Mouse (Mus musculus) midbrain, embryonic 14.5 days (tissue): ENCODE results near the gene 1110051M20Rik. TPM values are rescaled to one million over a fixed set of nuclear protein-coding genes. Genes with fewer than 3 reads are reported as not detected.
A peak's percentile ranks its signal among the peaks of the same experiment; 100 is the strongest.

Experiments
- ATAC-seq: fragments of 200-750 bp; cut with Nextera tagmentation; 2 replicates; pipeline ENCODE4 v1.8.0; 2017; ENCODE audit warnings: moderate number of reproducible peaks, moderate library complexity; ENCODE audit not compliant: low FRiP score, low TSS enrichment
- DNase-seq: peaks from one replicate; pipeline ENCODE4 v3.0.0-alpha.2; 2015
- H3K27ac ChIP-seq: fragments of 300-500 bp; sonication (generic); replicated peaks from 2 replicates; pipeline ENCODE4 v1.5.1; 2014; ENCODE audit warnings: mild to moderate bottlenecking, low read depth, low read length, moderate library complexity
- H3K27me3 ChIP-seq: fragments of 300-500 bp; sonication (generic); 2 replicates; pipeline ENCODE4 v1.6.1; 2014; ENCODE audit warnings: low read length, control low read depth, mixed read lengths; ENCODE audit not compliant: control insufficient read depth, insufficient read depth
- H3K36me3 ChIP-seq: fragments of 300-500 bp; sonication (generic); 2 replicates; pipeline ENCODE4 v1.6.1; 2014; ENCODE audit warnings: low read length, control low read depth; ENCODE audit not compliant: control insufficient read depth, insufficient read depth
- H3K4me1 ChIP-seq: fragments of 300-500 bp; sonication (generic); 2 replicates; pipeline ENCODE4 v1.6.1; 2014; ENCODE audit warnings: mild to moderate bottlenecking, antibody characterized with exemption, low read length, control low read depth; ENCODE audit not compliant: control insufficient read depth, insufficient read depth
- H3K4me2 ChIP-seq: fragments of 300-500 bp; sonication (generic); 2 replicates; pipeline ENCODE4 v1.6.1; 2014; ENCODE audit warnings: mild to moderate bottlenecking, low read length, moderate library complexity
- H3K4me3 ChIP-seq: fragments of 300-500 bp; sonication (generic); replicated peaks from 2 replicates; pipeline ENCODE4 v1.5.1; 2014; ENCODE audit warnings: low read depth, low read length
- H3K9ac ChIP-seq: fragments of 300-500 bp; sonication (generic); replicated peaks from 2 replicates; pipeline ENCODE4 v1.6.1; 2014; ENCODE audit warnings: mild to moderate bottlenecking, low read length, moderate library complexity
- H3K9me3 ChIP-seq: fragments of 300-500 bp; sonication (generic); 2 replicates; pipeline ENCODE4 v1.6.1; 2016; ENCODE audit warnings: low read length, control low read depth, mixed read lengths; ENCODE audit not compliant: control insufficient read depth
- WGBS: fragments of 180-500 bp; shearing (Covaris S2); extraction: QIAGEN DNeasy Blood & Tissue Kit; methylation state at CpG from one replicate; pipeline ENCODE4 v1.1.7; 2014; 5-methylcytosine and 5-hydroxymethylcytosine counted together
- polyA plus RNA-seq: library from polyadenylated mRNA; unstranded; fragments of >200 nt; fragmentation: Nextera tagmentation; extraction: Ambion mirVana; gene quantifications from 2 replicates; pipeline ENCODE4 v1.2.1, GENCODE M21; 2014

1110051M20Rik gene
- polyA plus RNA-seq, 1 experiment from 2014 or later, result 175 TPM

- H3K36me3 ChIP-seq, result peaks cover 7% of the 10 kb centered on the region; the same call in 1 of the 2 replicates
- DNase-seq, result no peak
- H3K4me3 ChIP-seq, result no peak overlapping the region
- ATAC-seq, result no peak
- no peaks in the 10 kb centered on the region for H3K27me3 ChIP-seq
- H3K9ac ChIP-seq, result no peak overlapping the region
- no peak overlapping the region for H3K27ac ChIP-seq
- no peak overlapping the region for H3K4me2 ChIP-seq
- 89% methylated on average over 7 of the region's 7 CpGs for WGBS
- H3K4me1 ChIP-seq, result peaks cover 2% of the 10 kb centered on the region; the same call in 1 of the 2 replicates
- H3K9me3 ChIP-seq, result no peaks in the 10 kb centered on the region
Observed at GRCm38 (mm10) chr2:91424061-91424720, 20.3 kb downstream of the 1110051M20Rik start.

DNA sequence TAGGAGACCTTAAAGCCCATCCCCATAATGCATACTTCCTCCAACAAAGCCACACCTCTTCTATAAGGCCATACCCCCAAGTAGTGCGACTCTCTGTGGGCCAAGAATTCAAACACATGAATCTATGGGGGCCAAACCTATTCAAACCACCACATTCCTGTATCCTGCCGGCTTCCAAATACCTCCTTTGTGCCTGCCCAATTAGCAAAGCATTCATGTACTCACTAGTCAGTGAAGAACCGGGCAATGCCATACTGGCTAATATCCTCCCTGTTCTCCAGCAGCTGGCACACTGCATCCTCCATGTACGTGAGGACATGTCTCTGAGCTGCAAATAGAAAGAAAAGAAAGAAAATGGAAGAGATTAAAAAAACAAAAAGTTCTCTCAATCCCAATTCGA is 22.9 kb downstream of the 1110051M20Rik start:
- Histone ChIP-seq H3K4me3 (no peak overlapping the region), H3K4me1 (no peaks in the 10 kb centered on the region), H3K36me3 (peaks cover 10% of the 10 kb centered on the region; the same call in 1 of the 2 replicates), H3K27ac (no peak overlapping the region), H3K9me3 (no peaks in the 10 kb centered on the region), H3K27me3 (no peaks in the 10 kb centered on the region), H3K9ac (no peak overlapping the region), H3K4me2 (no peak overlapping the region)
- 77% methylated on average over 5 of the region's 5 CpGs for WGBS
- no peak for DNase-seq
- ATAC-seq, result no peak

- Histone ChIP-seq H3K4me3 (no peak overlapping the region), H3K36me3 (0 out of 2 replicates have a peak, but pooled peaks cover 3% of the 10 kb centered on the region), H3K9me3 (no peaks in the 10 kb centered on the region), H3K27me3 (no peaks in the 10 kb centered on the region), H3K4me2 (no peak overlapping the region), H3K9ac (no peak overlapping the region), H3K27ac (no peak overlapping the region), H3K4me1 (no peaks in the 10 kb centered on the region)
- 84% methylated on average over 1 of the region's 1 CpGs for whole genome bisulfite sequencing
- DNase-seq (no peak), ATAC-seq (no peak)
Observed at GRCm38 (mm10) chr2:91413811-91414210, 30.7 kb downstream of the 1110051M20Rik start.

- Histone ChIP-seq H3K4me1 (no peaks in the 10 kb centered on the region), H3K9me3 (no peaks in the 10 kb centered on the region), H3K27ac (no peak overlapping the region), H3K9ac (no peak overlapping the region), H3K27me3 (no peaks in the 10 kb centered on the region), H3K4me2 (no peak overlapping the region), H3K4me3 (no peak overlapping the region), H3K36me3 (no peaks in the 10 kb centered on the region)
- DNase-seq (no peak), ATAC-seq (no peak)
- WGBS, result 79% methylated on average over 5 of the region's 5 CpGs
Observed at GRCm38 (mm10) chr2:91412361-91412760, 32.1 kb downstream of the 1110051M20Rik start.

DNA sequence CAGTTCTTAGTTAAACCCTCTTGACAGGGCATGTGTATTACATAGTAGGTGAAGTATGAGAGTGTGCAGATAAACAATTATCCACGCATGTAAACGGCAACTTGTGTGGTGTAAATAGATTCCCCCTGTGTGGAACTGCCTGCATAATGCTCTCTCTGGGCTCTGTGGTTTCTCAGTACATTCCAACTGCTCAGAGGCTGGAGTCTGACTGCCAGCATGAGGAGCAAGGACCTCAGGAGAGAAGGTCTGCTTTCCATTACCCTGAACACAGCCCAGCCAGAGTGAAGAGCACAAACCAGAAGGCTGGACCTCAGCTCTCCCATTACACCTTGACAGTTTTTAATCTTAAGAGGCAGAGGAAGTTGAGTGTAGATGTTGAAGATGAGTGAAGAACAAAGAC is 33.0 kb downstream of the 1110051M20Rik start:
- Histone ChIP-seq H3K27ac (no peak overlapping the region), H3K4me1 (no peaks in the 10 kb centered on the region), H3K9ac (no peak overlapping the region), H3K36me3 (no peaks in the 10 kb centered on the region), H3K27me3 (no peaks in the 10 kb centered on the region), H3K4me3 (no peak overlapping the region), H3K9me3 (no peaks in the 10 kb centered on the region), H3K4me2 (no peak overlapping the region)
- DNase-seq, result no peak
- no peak for ATAC-seq
- 68% methylated on average over 2 of the region's 2 CpGs for WGBS

DNA sequence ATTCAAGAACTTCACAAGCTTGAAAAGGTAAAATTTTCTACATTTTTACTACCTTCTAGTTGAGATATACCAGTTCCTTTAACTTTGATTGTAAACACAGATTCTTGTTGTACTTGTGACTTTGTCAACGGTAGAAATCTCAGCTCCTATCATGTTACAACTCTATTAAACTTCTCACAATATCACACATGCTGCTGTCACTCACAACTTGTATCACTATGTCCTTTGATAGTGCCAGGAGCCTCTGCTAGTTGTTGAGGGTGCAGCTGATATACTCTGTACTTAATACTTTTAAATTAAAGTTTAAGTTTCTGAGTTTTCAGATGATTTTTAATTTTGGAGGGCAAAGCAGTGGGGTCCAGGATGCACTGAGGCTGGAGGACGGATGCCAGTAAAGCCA is 36.5 kb downstream of the 1110051M20Rik start:
- H3K9me3 ChIP-seq, result no peaks in the 10 kb centered on the region
- no peak overlapping the region for H3K4me2 ChIP-seq
- no peak overlapping the region for H3K4me3 ChIP-seq
- no peaks in the 10 kb centered on the region for H3K27me3 ChIP-seq
- WGBS, result 95% methylated on average over 2 of the region's 2 CpGs
- no peak for ATAC-seq
- H3K4me1 ChIP-seq, result no peaks in the 10 kb centered on the region
- DNase-seq, result no peak
- no peak overlapping the region for H3K9ac ChIP-seq
- no peaks in the 10 kb centered on the region for H3K36me3 ChIP-seq
- no peak overlapping the region for H3K27ac ChIP-seq

DNA sequence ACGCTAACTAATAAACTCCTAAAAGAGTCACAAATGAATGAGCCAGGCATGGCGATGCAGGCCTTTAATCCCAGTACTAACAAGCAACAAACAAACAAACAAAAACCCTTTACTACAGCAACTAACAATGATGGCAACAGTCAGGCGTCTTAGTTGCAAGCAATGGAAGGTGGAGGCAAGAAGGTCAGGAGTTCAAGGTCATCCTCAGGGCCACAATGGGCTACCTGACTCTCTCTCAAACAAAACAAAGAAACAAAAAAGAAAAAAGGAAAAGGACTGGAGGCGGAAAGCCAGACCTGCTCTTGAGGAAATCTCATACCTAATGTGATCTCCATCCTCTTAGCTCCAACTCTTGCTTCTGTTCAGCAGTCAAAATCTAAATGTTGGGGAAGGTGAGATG is 39.4 kb downstream of the 1110051M20Rik start:
- 95% methylated on average over 4 of the region's 4 CpGs for WGBS
- Histone ChIP-seq H3K36me3 (no peaks in the 10 kb centered on the region), H3K27me3 (no peaks in the 10 kb centered on the region), H3K4me3 (no peak overlapping the region), H3K9ac (no peak overlapping the region), H3K27ac (no peak overlapping the region), H3K4me2 (no peak overlapping the region), H3K4me1 (peaks cover 3% of the 10 kb centered on the region), H3K9me3 (no peaks in the 10 kb centered on the region)
- ATAC-seq, result no peak
- no peak for DNase-seq

DNA sequence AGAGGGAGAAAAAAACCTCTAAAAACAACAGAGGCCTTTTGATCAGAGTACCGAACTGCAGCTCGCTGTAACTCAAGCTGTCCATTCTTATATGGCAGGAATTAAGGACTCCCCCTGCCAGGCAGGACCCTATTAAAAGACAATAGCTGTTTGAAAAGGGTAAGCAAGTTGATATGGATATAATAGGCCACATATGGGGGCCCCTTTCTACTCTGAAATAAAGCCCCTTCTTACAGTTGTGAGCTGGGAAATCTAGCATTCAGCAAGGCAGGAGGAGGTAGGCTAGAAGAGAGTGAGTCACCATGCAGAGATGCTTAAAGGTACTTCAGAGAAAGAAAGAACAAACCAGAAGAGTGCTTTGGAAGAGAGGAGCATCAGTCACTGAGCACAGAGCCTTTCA is 44.8 kb downstream of the 1110051M20Rik start:
- Histone ChIP-seq H3K36me3 (no peaks in the 10 kb centered on the region), H3K4me2 (no peak overlapping the region), H3K9me3 (no peaks in the 10 kb centered on the region), H3K9ac (no peak overlapping the region), H3K27ac (peak overlapping the region; percentile 71), H3K27me3 (no peaks in the 10 kb centered on the region), H3K4me3 (no peak overlapping the region), H3K4me1 (peaks cover 14% of the 10 kb centered on the region)
- no peak for ATAC-seq
- 4% methylated on average over 2 of the region's 2 CpGs for WGBS
- peak; percentile 41 for DNase-seq

GRCm38 (mm10) chr2:91399168-91399567 is 45.3 kb downstream of the 1110051M20Rik start:
- no peaks in the 10 kb centered on the region for H3K36me3 ChIP-seq
- H3K27ac ChIP-seq, result peak overlapping the region; percentile 71
- DNase-seq, result no peak
- H3K4me2 ChIP-seq, result no peak overlapping the region
- H3K27me3 ChIP-seq, result no peaks in the 10 kb centered on the region
- no peaks in the 10 kb centered on the region for H3K9me3 ChIP-seq
- H3K4me3 ChIP-seq, result no peak overlapping the region
- no peak for ATAC-seq
- peaks cover 14% of the 10 kb centered on the region for H3K4me1 ChIP-seq
- WGBS, result 19% methylated on average over 3 of the region's 3 CpGs
- no peak overlapping the region for H3K9ac ChIP-seq
